Mouse (Mus musculus) heart, adult 9 months (tissue): ENCODE results near the gene Tgfb1.

Source experiments
- DNase-seq, 2 experiments: peaks; one replicate each; pipeline ENCODE4 v3.0.0; 2022; ENCODE audit warnings: low spot score in 2 of 2

Gene Tgfb1

DNA sequence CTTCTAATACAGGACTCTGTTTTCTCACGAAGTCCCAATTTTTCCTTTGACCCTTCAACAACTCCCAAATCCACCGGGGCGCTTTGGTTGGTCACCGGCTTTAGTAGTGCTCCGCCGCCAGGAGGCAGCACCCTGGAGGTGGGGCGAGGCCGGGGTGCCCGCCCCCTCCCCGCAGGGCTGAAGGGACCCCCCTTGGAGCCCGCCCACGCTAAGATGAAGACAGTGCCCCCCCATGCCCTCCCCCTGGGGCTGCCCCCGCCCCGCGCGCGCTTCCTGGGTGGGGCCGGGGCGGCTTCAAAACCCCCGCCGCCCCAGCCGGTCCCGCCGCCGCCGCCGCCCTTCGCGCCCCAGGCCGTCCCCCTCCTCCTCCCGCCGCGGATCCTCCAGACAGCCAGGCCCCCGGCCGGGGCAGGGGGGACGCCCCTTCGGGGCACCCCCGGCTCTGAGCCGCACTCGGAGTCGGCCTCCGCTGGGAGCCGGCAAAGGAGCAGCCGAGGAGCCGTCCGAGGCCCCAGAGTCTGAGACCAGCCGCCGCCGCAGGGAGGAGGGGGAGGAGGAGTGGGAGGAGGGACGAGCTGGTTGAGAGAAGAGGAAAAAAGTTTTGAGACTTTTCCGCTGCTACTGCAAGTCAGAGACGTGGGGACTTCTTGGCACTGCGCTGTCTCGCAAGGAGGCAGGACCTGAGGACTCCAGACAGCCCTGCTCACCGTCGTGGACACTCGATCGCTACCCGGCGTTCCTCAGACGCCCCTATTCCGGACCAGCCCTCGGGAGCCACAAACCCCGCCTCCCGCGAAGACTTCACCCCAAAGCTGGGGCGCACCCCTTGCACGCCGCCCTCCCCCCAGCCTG is at the start of gene Tgfb1:
Gene Tgfb1 (plus strand): TSS at position 323 of the 852 bp plus-strand sequence.
- peak; percentile 81 to 83 for DNase-seq

GRCm38 (mm10) chr7:25637099-25637498 is 49.7 kb upstream of the Tgfb1 start:
- no peak for DNase-seq

DNA sequence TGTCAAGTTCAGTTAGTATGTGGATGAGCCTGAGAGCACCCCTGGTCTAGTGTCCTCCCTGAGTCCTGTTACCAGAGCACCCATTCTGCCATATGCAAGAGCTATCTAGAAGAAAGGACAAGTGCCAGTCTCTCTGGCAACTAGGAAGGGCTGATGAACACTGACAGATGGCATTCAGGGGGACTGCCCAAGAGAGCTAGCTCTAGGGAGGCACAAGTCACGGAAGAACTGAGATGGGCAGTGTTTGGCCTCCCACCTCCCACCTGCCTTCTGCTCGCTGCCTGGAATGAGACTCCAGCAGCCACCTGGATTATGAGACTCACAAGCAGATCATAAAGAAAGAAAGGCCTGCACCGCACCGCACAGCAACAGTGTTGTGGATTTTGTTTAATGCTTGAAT is 47.0 kb upstream of the Tgfb1 start:
- no peak for DNase-seq

- DNase-seq = no peak
Measured at GRCm38 (mm10) chr7:25644136-25644535, 42.7 kb upstream of the Tgfb1 start.

DNA sequence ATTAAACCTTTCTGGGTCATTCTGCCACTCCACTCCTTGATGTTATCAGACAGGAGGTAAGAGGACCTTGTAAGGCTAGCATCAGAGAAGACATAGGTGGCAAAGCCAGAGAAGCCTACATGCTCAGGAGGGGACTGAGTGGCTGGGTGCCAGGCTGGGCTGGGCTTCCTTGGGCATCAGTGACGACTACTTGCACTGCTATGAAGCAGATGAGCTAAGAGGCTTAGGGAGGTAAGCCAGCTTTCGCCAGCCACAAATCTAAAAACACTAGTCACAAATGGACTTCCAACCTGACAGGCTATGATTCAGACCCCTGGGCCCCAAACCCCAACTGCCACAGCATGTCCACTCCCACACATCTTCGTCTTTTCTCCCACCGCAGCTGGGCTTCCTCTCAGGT is 42.2 kb upstream of the Tgfb1 start:
- DNase-seq = no peak

DNA sequence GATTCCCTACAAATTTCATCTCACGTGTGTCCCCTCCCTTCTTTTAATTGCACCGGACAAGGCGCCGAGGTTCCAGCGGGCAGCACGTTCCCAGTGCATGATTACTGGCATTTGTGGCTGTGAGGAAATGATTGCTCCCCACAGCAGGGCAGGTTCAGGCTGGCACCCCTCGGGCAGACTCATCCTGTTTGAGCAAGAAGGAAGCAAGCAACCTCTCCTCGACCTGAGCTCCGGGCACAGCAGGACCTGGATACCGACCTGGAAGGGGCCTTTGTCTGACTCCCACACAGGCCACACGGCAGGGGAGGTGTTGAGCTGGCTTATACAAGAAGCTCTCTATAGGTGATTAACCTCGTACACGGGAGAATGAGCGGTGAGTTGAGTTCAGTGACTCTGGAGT is 41.7 kb upstream of the Tgfb1 start:
- DNase-seq = no peak

- no peak for DNase-seq
Measured at GRCm38 (mm10) chr7:25647574-25648123, 39.2 kb upstream of the Tgfb1 start.

DNA sequence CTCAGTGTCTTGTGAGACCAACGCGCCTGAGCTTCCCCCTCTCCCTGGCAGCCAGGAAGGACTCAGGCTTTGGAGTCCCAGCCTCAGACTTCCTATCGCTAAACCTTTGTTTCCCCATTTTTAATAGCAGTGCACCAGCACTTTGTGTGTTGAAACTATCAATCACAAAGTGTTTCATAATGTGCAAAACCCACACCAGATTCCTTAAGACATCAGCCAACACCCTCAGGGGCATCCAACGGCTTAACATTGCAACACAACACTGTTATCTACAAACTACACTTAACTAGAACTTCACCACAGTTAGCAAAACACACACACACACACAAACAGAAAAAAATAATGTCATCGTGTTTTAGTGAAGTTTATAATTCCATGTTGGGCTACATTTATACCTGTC is 37.0 kb upstream of the Tgfb1 start:
- no peak for DNase-seq

DNA sequence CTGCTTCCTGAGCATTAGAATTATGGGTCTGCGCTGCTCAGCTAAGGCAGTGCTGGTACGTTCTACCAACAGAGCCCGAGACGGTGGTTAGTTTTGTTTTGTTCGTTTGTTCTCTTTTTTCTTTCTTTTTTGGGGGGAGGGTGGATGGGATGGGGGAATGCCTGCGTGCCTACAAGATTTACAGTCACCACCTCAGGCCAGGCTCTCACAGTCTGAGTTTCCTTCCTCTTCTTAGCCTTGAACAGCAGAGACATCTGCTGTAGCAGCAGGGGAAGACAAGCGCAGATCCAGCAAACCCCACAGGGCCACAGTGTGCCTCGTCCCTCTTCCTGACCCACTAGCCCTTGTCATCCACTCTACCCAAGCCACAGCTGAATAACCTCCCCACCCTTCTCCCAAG is 35.5 kb upstream of the Tgfb1 start:
- DNase-seq = peak in 1 of 2 experiments; percentile 38

DNA sequence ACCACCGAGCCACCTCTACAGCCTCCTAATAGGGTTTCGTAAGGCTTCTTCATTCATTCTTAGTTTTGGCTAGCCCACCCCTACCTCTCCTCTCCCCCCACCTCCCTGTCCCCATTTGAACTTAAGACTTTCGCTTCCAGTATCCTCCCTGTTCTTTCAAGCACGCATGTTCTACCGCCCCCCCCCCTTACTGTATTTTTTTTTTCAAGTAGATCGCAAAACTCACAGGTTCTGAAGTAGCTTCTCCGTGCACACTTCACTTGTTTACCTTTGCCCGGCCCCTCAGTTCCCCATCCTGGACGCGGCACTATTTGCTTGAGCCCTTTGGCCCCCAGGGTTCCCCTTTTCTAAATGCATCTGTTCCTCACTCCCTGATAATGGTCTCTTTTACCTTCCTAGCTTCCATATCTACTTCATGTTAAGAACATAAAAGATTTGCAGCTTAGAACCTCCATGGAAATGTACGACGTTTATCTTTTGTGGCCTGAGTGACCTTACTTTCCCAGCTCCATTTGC is 34.5 kb upstream of the Tgfb1 start:
- no peak for DNase-seq

- no peak for DNase-seq
Measured at GRCm38 (mm10) chr7:25655601-25656428, 31.0 kb upstream of the Tgfb1 start.

GRCm38 (mm10) chr7:25657785-25658184 is 29.0 kb upstream of the Tgfb1 start:
- no peak for DNase-seq

GRCm38 (mm10) chr7:25658657-25659472 is 27.9 kb upstream of the Tgfb1 start, which contains the start of the genes Bckdha and Exosc5:
Gene Bckdha (minus strand): TSS chr7:25658981.
Gene Exosc5 (plus strand): TSS chr7:25659164.
- peak; percentile 100 for DNase-seq

DNA sequence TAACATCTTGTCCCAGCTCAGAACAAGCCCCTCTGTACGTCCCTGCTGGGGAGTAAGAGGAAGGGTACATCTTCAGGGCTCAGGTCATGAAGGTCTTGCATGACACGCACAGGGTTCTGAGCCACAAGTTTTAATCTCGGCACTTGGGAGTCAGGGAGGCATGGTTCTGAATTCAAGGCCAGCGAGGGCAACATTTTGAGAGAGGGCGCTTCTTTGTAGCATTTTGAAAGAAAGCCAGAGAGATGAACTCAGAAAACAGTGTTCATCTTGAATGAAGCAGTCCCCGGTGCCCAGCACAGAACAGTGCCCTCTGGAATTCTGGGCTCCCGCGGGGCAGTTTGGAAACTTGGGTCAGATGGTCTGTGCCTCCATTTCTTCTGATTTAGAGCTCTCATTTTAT is 20.4 kb upstream of the Tgfb1 start:
- no peak for DNase-seq

DNA sequence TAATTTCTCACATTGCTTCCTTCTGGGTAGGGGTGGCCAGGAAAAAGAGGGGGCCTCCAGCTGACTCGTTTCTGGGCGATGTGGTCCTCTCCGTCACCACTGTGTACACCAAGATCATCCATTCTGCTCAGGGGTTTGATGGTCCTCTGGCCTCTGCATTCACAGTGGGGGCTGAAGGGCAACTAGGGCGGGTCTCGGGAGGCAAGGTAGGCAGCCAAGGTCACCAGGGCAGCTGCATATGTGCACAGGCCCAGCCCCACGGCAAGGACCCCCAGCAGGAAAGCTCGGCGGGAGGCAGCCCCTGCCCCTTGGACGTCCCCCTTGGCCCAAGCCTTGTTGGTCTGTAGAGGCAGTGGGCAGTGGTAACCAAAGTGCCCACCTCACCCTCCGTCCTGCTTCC is 17.6 kb upstream of the Tgfb1 start:
- no peak for DNase-seq

- DNase-seq = no peak
Measured at GRCm38 (mm10) chr7:25669631-25670030, 17.2 kb upstream of the Tgfb1 start.

GRCm38 (mm10) chr7:25670096-25670495 is 16.7 kb upstream of the Tgfb1 start:
- DNase-seq = no peak

DNA sequence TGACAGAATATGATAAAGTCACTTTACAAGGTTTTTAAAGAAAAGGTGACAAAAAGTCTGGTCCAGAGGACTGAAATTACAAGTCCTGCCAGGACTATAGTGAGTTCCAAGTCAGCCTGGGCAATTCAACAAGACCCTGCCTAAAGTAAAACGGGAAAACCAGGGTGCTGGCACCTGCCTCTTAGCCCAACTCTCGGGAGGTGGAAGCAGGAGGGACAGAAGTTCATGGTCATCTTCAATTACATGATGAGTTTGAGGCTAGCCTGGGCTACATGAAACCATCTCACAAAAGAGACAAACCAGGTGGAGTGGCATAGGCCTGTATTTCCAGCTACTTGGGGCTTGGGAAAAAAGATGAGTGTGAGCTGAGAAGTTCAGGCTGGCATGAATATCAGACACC is 15.1 kb upstream of the Tgfb1 start:
- no peak for DNase-seq

DNA sequence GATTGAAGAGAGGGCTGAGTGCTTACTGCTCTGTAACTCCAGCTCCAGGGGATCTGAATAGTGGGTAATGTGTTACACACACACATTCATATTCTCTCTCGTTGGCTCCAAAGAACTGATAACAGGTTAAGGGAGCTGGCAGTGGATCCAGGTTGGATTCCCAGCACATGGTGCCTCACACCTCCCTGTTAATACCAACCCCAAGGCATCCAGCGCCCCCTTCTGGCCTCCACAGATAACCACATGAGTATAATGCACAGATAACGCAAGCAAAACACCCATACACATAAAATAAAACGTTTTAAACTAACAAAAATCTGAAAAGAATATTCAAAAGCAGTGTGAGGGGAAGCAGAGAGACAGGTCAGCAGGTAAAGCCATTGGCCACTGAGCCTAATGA is 14.4 kb upstream of the Tgfb1 start:
- no peak for DNase-seq

DNA sequence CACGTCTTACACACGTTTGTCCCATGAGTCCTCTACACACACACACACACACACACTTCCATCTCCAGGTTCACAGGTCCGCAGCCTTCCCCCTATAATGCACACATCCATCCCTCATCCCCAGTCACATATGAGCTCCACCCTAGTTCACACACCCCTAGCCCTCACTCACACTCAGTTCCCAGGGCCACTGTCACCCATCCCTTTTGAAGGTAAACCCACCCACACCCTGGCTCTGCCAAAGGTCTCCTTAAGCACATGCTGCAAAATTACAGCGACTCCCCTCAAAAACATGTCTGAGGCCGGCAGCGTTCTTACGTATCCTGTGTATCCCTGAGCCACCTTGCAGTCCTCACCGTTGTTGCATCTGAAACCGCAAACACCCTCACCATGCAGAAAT is 12.5 kb upstream of the Tgfb1 start:
- DNase-seq = no peak

- DNase-seq = no peak
Measured at GRCm38 (mm10) chr7:25674719-25675300, 12.0 kb upstream of the Tgfb1 start, which contains the start of gene Tmem91. Gene Tmem91 (minus strand): TSS chr7:25675166.
